In the genomic region with DNA sequence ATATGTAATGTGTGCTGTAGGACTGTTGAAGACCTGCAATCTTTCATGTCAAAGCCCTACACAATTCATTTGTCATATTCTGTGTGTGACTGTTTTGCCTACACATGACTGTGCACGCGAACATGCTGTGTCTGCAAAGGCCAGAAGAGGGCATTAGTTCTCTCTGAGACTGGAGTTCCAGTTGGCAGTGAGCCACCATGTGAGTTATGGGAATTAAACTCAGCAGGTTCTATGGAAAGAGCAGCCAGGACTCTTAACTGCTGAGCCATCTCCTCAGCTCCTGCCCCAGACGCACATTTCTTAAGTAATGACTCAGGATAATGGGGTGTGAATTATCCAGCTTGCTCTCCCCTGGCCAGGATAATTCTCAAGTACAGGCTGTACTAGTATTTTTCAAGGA, we compare ENCODE assay signal across 8 mouse cellular contexts.
A peak's percentile ranks its signal among the peaks of the same experiment; 100 is the strongest.
DNase-seq lines count a peak whose midpoint lies in the region; ATAC-seq and TF ChIP-seq lines count a peak whose summit lies in the region.

No protein-coding gene starts in this region.

- no peak overlapping the region for H3K4me2 ChIP-seq in midbrain, embryonic 15.5 days
- no peak overlapping the region for H3K4me2 ChIP-seq in intestine, postnatal 0 days (replicated peaks; ENCODE audit: low read depth)
- H3K4me2 ChIP-seq in liver, postnatal 0 days (ENCODE audit: low read depth, low read length): no peak overlapping the region

- no peak for ATAC-seq in midbrain, embryonic 15.5 days (replicated peaks)
- no peak for ATAC-seq in intestine, postnatal 0 days
- ATAC-seq in liver, postnatal 0 days: no peak
- no peak for ATAC-seq in inflammation-experienced regulatory T-cells, adult 6 months

- H3K4me1 ChIP-seq in midbrain, embryonic 10.5 days: no peaks in the 10 kb centered on the region
- H3K4me1 ChIP-seq in midbrain, embryonic 15.5 days: no peaks in the 10 kb centered on the region
- no peaks in the 10 kb centered on the region for H3K4me1 ChIP-seq in intestine, postnatal 0 days (replicated peaks; ENCODE audit: control insufficient read depth, insufficient read depth, low read length)
- H3K4me1 ChIP-seq in liver, postnatal 0 days (ENCODE audit: insufficient read depth): no peaks in the 10 kb centered on the region

- TF ChIP-seq CTCF in intestine, postnatal 0 days (IDR thresholded peaks at IDR 0.05; ENCODE audit: low read depth): peak; percentile 74
- peak; percentile 41 for TF ChIP-seq CTCF in liver, postnatal 0 days (IDR thresholded peaks at IDR 0.05; ENCODE audit: low read depth)

- H3K27ac ChIP-seq in midbrain, embryonic 10.5 days (replicated peaks): no peak overlapping the region
- H3K27ac ChIP-seq in midbrain, embryonic 15.5 days: no peak overlapping the region
- no peak overlapping the region for H3K27ac ChIP-seq in intestine, postnatal 0 days (ENCODE audit: low read depth, low read length)
- no peak overlapping the region for H3K27ac ChIP-seq in liver, postnatal 0 days (ENCODE audit: low read depth)

- H3K4me3 ChIP-seq in midbrain, embryonic 10.5 days: no peak overlapping the region
- no peak overlapping the region for H3K4me3 ChIP-seq in midbrain, embryonic 15.5 days
- no peak overlapping the region for H3K4me3 ChIP-seq in intestine, postnatal 0 days (ENCODE audit: low read depth, low read length)
- H3K4me3 ChIP-seq in liver, postnatal 0 days (ENCODE audit: low read depth, low read length): no peak overlapping the region

- H3K27me3 ChIP-seq in midbrain, embryonic 10.5 days (ENCODE audit: low read depth, poor library complexity, severe bottlenecking): no peaks in the 10 kb centered on the region
- no peaks in the 10 kb centered on the region for H3K27me3 ChIP-seq in midbrain, embryonic 15.5 days (replicated peaks)
- no peaks in the 10 kb centered on the region for H3K27me3 ChIP-seq in intestine, postnatal 0 days (replicated peaks; ENCODE audit: control insufficient read depth, insufficient read depth, low read length)
- no peaks in the 10 kb centered on the region for H3K27me3 ChIP-seq in liver, postnatal 0 days (ENCODE audit: insufficient read depth, low read length)

- no peak for TF ChIP-seq EP300 in liver, postnatal 0 days (IDR thresholded peaks at IDR 0.05; ENCODE audit: low read depth)

- no peak overlapping the region for H3K9ac ChIP-seq in midbrain, embryonic 15.5 days
- H3K9ac ChIP-seq in intestine, postnatal 0 days (ENCODE audit: low read depth, low read length): no peak overlapping the region
- H3K9ac ChIP-seq in liver, postnatal 0 days (replicated peaks): no peak overlapping the region

- DNase-seq in midbrain, embryonic 10.5 days (ENCODE audit: low spot score): peak; percentile 16
- DNase-seq in adipocyte (ENCODE audit: low spot score): peak; percentile 68
- DNase-seq in cerebellum, adult 9-10 months: peak; percentile 70
- DNase-seq in liver, postnatal 0 days: peak; percentile 15
- DNase-seq in testis, postnatal 10 days (ENCODE audit: low spot score): peak; percentile 55

- no peaks in the 10 kb centered on the region for H3K9me3 ChIP-seq in midbrain, embryonic 10.5 days (replicated peaks)
- no peaks in the 10 kb centered on the region for H3K9me3 ChIP-seq in midbrain, embryonic 15.5 days
- no peaks in the 10 kb centered on the region for H3K9me3 ChIP-seq in intestine, postnatal 0 days (ENCODE audit: control insufficient read depth)
- H3K9me3 ChIP-seq in liver, postnatal 0 days (ENCODE audit: low read length): no peaks in the 10 kb centered on the region

- no peaks in the 10 kb centered on the region for H3K36me3 ChIP-seq in midbrain, embryonic 10.5 days
- H3K36me3 ChIP-seq in midbrain, embryonic 15.5 days (replicated peaks): no peaks in the 10 kb centered on the region
- no peaks in the 10 kb centered on the region for H3K36me3 ChIP-seq in intestine, postnatal 0 days (ENCODE audit: control insufficient read depth, insufficient read depth)
- no peaks in the 10 kb centered on the region for H3K36me3 ChIP-seq in liver, postnatal 0 days (replicated peaks; ENCODE audit: insufficient read depth, low read length)

- 67% methylated on average over 3 of the region's 3 CpGs for WGBS in midbrain, embryonic 10.5 days
- 62% methylated on average over 3 of the region's 3 CpGs for WGBS in midbrain, embryonic 15.5 days
- 63% methylated on average over 3 of the region's 3 CpGs for WGBS in intestine, postnatal 0 days
- 59% methylated on average over 3 of the region's 3 CpGs for WGBS in liver, postnatal 0 days (ENCODE audit: insufficient replicate concordance)

Comparison
In these comparisons a context has a peak if more than half of its experiments do, and no peak if none do; other contexts are left out.
1. DNase-seq: peak in every context shown above with its lines; median percentile 70 in cerebellum, adult 9-10 months; 68 in adipocyte; 55 in testis, postnatal 10 days; 16 in midbrain, embryonic 10.5 days; 15 in liver, postnatal 0 days.